ENCODE assay signal across 9 mouse cellular contexts in the genomic region with DNA sequence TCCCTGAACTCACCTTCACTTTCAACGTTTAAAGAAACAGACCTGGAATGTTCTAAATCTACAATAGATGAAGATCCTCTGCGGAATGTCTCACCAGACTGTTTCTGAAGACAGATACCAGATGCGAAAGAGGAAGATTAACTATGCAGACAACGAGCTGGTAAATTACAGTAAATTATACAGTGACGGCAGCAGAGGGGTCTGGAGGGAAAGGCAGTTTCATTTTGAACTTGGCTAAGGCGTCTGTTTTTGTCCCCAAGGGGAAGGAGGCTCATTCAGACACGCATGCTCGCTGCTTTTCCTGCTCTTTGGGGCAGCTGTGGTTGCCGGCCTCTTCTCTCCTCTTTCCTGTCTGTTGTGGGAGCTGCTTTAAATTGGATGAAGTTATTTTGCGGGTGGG. TPM values are rescaled to one million over a fixed set of nuclear protein-coding genes. Genes with fewer than 3 reads are reported as not detected.
DNase-seq lines count a peak whose midpoint lies in the region; ATAC-seq lines count a peak whose summit lies in the region.
"Had no signal": no experiment of that assay in that cellular context is flagged by ENCODE, and none has a peak within 500 bp of the region (broad histone marks: within the 10 kb centered on the region; RNA-seq: fewer than 3 reads in every experiment).

No protein-coding gene starts in this region.

- H3K4me2 ChIP-seq in hindbrain, embryonic 14.5 days (replicated peaks): 0 out of 2 replicates have a peak overlapping the region, but pooled peaks have one; percentile 1
- no peak overlapping the region for H3K4me2 ChIP-seq in hindbrain, embryonic 12.5 days (replicated peaks)
- peak overlapping the region; percentile 30 for H3K4me2 ChIP-seq in intestine, embryonic 15.5 days (replicated peaks)

- H3K4me3 ChIP-seq in hindbrain, embryonic 14.5 days (replicated peaks; ENCODE audit: low read length): no peak overlapping the region
- no peak overlapping the region for H3K4me3 ChIP-seq in hindbrain, embryonic 12.5 days
- no peak overlapping the region for H3K4me3 ChIP-seq in intestine, embryonic 15.5 days (replicated peaks)

- H3K36me3 ChIP-seq in hindbrain, embryonic 14.5 days (replicated peaks; ENCODE audit: control insufficient read depth, insufficient read depth): no peaks in the 10 kb centered on the region
- no peaks in the 10 kb centered on the region for H3K36me3 ChIP-seq in hindbrain, embryonic 12.5 days
- no peaks in the 10 kb centered on the region for H3K36me3 ChIP-seq in intestine, embryonic 15.5 days

- no peak overlapping the region for H3K27ac ChIP-seq in hindbrain, embryonic 14.5 days
- H3K27ac ChIP-seq in hindbrain, embryonic 12.5 days: no peak overlapping the region
- H3K27ac ChIP-seq in intestine, embryonic 15.5 days: peak overlapping the region; percentile 54; the same call in 1 of the 2 replicates

- no peak overlapping the region for H3K9ac ChIP-seq in hindbrain, embryonic 14.5 days
- no peak overlapping the region for H3K9ac ChIP-seq in hindbrain, embryonic 12.5 days
- no peak overlapping the region for H3K9ac ChIP-seq in intestine, embryonic 15.5 days

- no peak for ATAC-seq in hindbrain, embryonic 14.5 days (ENCODE audit: low FRiP score)
- no peak for ATAC-seq in hindbrain, embryonic 12.5 days (ENCODE audit: low FRiP score)
- ATAC-seq in intestine, embryonic 15.5 days: peak; percentile 63; the same call in 1 of the 2 replicates
- no peak for ATAC-seq in inflammation-experienced regulatory T-cells, adult 6 months

- no peaks in the 10 kb centered on the region for H3K9me3 ChIP-seq in hindbrain, embryonic 14.5 days (ENCODE audit: control insufficient read depth, low read length)
- no peaks in the 10 kb centered on the region for H3K9me3 ChIP-seq in hindbrain, embryonic 12.5 days (replicated peaks)
- no peaks in the 10 kb centered on the region for H3K9me3 ChIP-seq in intestine, embryonic 15.5 days

- no peaks in the 10 kb centered on the region for H3K27me3 ChIP-seq in hindbrain, embryonic 14.5 days (ENCODE audit: control insufficient read depth, insufficient read depth, low read length)
- no peaks in the 10 kb centered on the region for H3K27me3 ChIP-seq in hindbrain, embryonic 12.5 days
- no peaks in the 10 kb centered on the region for H3K27me3 ChIP-seq in intestine, embryonic 15.5 days (replicated peaks)

- no peaks in the 10 kb centered on the region for H3K4me1 ChIP-seq in hindbrain, embryonic 14.5 days (replicated peaks; ENCODE audit: control insufficient read depth, insufficient read depth, low read length)
- H3K4me1 ChIP-seq in hindbrain, embryonic 12.5 days: no peaks in the 10 kb centered on the region
- H3K4me1 ChIP-seq in intestine, embryonic 15.5 days (replicated peaks): no peaks in the 10 kb centered on the region

- 51% methylated on average over 10 of the region's 10 CpGs for WGBS in hindbrain, embryonic 14.5 days
- 68% methylated on average over 10 of the region's 10 CpGs for WGBS in hindbrain, embryonic 12.5 days
- WGBS in intestine, embryonic 15.5 days: 29% methylated on average over 10 of the region's 10 CpGs

- no peak for DNase-seq in hindbrain, embryonic 14.5 days (ENCODE audit: low spot score)
- peak; percentile 8 for DNase-seq in thymus, postnatal 4 days
- no peak for DNase-seq in thymus, postnatal 25 days
- no peak for DNase-seq in adrenal gland, postnatal 14 days
- DNase-seq: cerebellum, adult 8-10 months; left cerebral cortex, postnatal 4 days had no signal

RNA-seq across cellular contexts. Expression of a gene that starts 15.7 kb away (rescaled TPM):
- 5.4 and 5.5 TPM in 2 replicates for polyA plus RNA-seq in hindbrain, embryonic 14.5 days (2014; fragmentation: Nextera tagmentation; extraction: Ambion mirVana)
- polyA plus RNA-seq in hindbrain, embryonic 12.5 days (2016; fragmentation: Nextera tagmentation; extraction: Ambion mirVana): 4.0 and 4.3 TPM in 2 replicates
- 3.1 and 3.6 TPM in 2 replicates for polyA plus RNA-seq in intestine, embryonic 15.5 days (2015; fragmentation: Nextera tagmentation; extraction: Ambion mirVana)
- 19.4 and 19.9 TPM in 2 replicates for total RNA-seq in adrenal gland, postnatal 14 days (2021)
- polyA plus RNA-seq in inflammation-experienced regulatory T-cells, adult 6 months (2017; shearing (Covaris generic)): 1 to 10 TPM; 2.0 to 4.8 (median 3.5) TPM

RNA-seq across cellular contexts. Expression of a gene that starts 34.2 kb away (rescaled TPM):
- polyA plus RNA-seq in hindbrain, embryonic 14.5 days (2014; fragmentation: Nextera tagmentation; extraction: Ambion mirVana): 1.2 and 1.3 TPM in 2 replicates
- 2.8 and 4.0 TPM in 2 replicates for polyA plus RNA-seq in hindbrain, embryonic 12.5 days (2016; fragmentation: Nextera tagmentation; extraction: Ambion mirVana)
- 23.2 TPM in 2 replicates for polyA plus RNA-seq in intestine, embryonic 15.5 days (2015; fragmentation: Nextera tagmentation; extraction: Ambion mirVana)
- 1.7 and 3.0 TPM in 2 replicates for total RNA-seq in adrenal gland, postnatal 14 days (2021)
- not detected for polyA plus RNA-seq in inflammation-experienced regulatory T-cells, adult 6 months (2017; shearing (Covaris generic))
